Mouse (Mus musculus): ENCODE results near the gene Ccl9. TPM values are rescaled to one million over a fixed set of nuclear protein-coding genes. Genes with fewer than 3 reads are reported as not detected.
A peak's percentile ranks its signal among the peaks of the same experiment; 100 is the strongest.

Gene Ccl9
- total and polyA plus RNA-seq, 2 experiments = 45.5 to 92.1 TPM

DNA sequence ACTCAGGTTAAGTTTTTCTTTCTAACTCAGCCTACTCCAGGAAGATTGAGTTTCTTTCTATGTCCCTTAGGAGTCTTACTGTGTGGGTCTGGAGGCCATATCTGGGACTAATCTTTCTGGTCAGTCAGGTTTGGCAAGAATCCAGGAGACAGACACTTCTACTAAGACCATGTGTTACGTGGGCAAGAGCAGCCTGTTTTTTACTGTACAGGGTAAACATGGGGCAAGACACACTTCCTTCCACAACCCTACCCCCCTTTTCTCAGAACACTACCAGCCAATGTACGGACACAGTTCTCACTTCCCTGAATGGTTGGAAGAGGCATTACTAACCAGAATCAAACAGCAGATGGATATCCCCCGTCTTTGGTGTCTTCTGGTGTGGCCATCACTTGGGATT lies 34.2 kb downstream of the Ccl9 start:
- 81% methylated on average over 3 of the region's 3 CpGs for WGBS

GRCm38 (mm10) chr11:83541415-83541814 lies 37.0 kb downstream of the Ccl9 start:
- Histone ChIP-seq H3K27ac (replicated peaks; ENCODE audit: insufficient read depth, low read depth, low read length) (no peak overlapping the region), H3K36me3 (ENCODE audit: control insufficient read depth, insufficient read depth, low read length) (no peaks in the 10 kb centered on the region), H3K27me3 (ENCODE audit: control insufficient read depth, insufficient read depth, low read length) (no peaks in the 10 kb centered on the region), H3K4me1 (ENCODE audit: control insufficient read depth, insufficient read depth, low read length) (no peaks in the 10 kb centered on the region), H3K79me2 (ENCODE audit: control insufficient read depth, insufficient read depth, low read length) (no peaks in the 10 kb centered on the region), H3K4me3 (ENCODE audit: insufficient read depth, low read depth, low read length) (no peak overlapping the region), H3K9ac (ENCODE audit: low read depth, low read length) (no peak overlapping the region)
- no peak for DNase-seq (ENCODE audit: extremely low read depth, low read depth, low spot score)
- TF ChIP-seq CTCF (IDR thresholded peaks at IDR 0.05; ENCODE audit: low read depth, low read length) = no peak
- no peak for TF ChIP-seq POLR2A (IDR thresholded peaks at IDR 0.05; ENCODE audit: extremely low read depth, insufficient read depth, low read length)
- 89% methylated on average over 3 of the region's 3 CpGs for WGBS

More for the DNA sequence above, 34.2 kb downstream of the Ccl9 start:
- H3K9ac ChIP-seq (ENCODE audit: low read depth, low read length) = no peak overlapping the region
- H3K27me3 ChIP-seq (ENCODE audit: control insufficient read depth, insufficient read depth, low read length) = no peaks in the 10 kb centered on the region
- no peaks in the 10 kb centered on the region for H3K4me1 ChIP-seq (ENCODE audit: control insufficient read depth, insufficient read depth, low read length)
- H3K27ac ChIP-seq (replicated peaks; ENCODE audit: insufficient read depth, low read depth, low read length) = no peak overlapping the region
- H3K79me2 ChIP-seq (ENCODE audit: control insufficient read depth, insufficient read depth, low read length) = no peaks in the 10 kb centered on the region
- no peak overlapping the region for H3K4me3 ChIP-seq (ENCODE audit: insufficient read depth, low read depth, low read length)
- H3K36me3 ChIP-seq (ENCODE audit: control insufficient read depth, insufficient read depth, low read length) = no peaks in the 10 kb centered on the region
- TF ChIP-seq POLR2A (IDR thresholded peaks at IDR 0.05; ENCODE audit: extremely low read depth, insufficient read depth, low read length) (no peak), CTCF (IDR thresholded peaks at IDR 0.05; ENCODE audit: low read depth, low read length) (no peak)
- peak; percentile 24 for DNase-seq (ENCODE audit: extremely low read depth, low read depth, low spot score)

DNA sequence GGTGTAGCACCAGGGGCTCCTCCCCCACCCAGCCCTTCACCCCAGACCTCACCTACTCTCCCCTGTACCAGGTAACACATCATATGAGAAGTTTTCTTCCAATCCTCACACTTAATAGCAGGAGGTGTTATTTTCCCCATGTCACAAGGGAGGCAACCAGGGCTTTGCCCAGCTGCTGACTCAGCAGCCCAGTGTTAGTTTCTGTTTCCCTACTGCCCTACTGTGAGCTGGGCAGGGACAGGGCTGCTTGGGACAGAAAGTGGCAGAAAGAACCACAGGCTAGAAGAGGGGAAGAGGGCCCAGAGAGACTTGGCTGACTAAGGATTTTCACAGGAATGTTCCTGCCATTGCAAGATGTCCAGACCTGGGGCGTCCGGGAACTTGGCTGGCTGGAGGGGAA lies 37.5 kb downstream of the Ccl9 start:
- Histone ChIP-seq H3K36me3 (ENCODE audit: control insufficient read depth, insufficient read depth, low read length) (no peaks in the 10 kb centered on the region), H3K79me2 (ENCODE audit: control insufficient read depth, insufficient read depth, low read length) (no peaks in the 10 kb centered on the region), H3K4me1 (ENCODE audit: control insufficient read depth, insufficient read depth, low read length) (no peaks in the 10 kb centered on the region), H3K27me3 (ENCODE audit: control insufficient read depth, insufficient read depth, low read length) (no peaks in the 10 kb centered on the region), H3K27ac (replicated peaks; ENCODE audit: insufficient read depth, low read depth, low read length) (no peak overlapping the region), H3K4me3 (ENCODE audit: insufficient read depth, low read depth, low read length) (no peak overlapping the region), H3K9ac (ENCODE audit: low read depth, low read length) (no peak overlapping the region)
- no peak for TF ChIP-seq POLR2A (IDR thresholded peaks at IDR 0.05; ENCODE audit: extremely low read depth, insufficient read depth, low read length)
- TF ChIP-seq CTCF (IDR thresholded peaks at IDR 0.05; ENCODE audit: low read depth, low read length) = no peak
- DNase-seq (ENCODE audit: extremely low read depth, low read depth, low spot score) = peak; percentile 17
- 91% methylated on average over 2 of the region's 2 CpGs for WGBS

- Histone ChIP-seq H3K36me3 (ENCODE audit: control insufficient read depth, insufficient read depth, low read length) (no peaks in the 10 kb centered on the region), H3K4me1 (ENCODE audit: control insufficient read depth, insufficient read depth, low read length) (peaks cover 3% of the 10 kb centered on the region; the same call in 1 of the 2 replicates), H3K9ac (ENCODE audit: low read depth, low read length) (no peak overlapping the region), H3K4me3 (ENCODE audit: insufficient read depth, low read depth, low read length) (no peak overlapping the region), H3K27ac (replicated peaks; ENCODE audit: insufficient read depth, low read depth, low read length) (no peak overlapping the region), H3K79me2 (ENCODE audit: control insufficient read depth, insufficient read depth, low read length) (no peaks in the 10 kb centered on the region), H3K27me3 (ENCODE audit: control insufficient read depth, insufficient read depth, low read length) (no peaks in the 10 kb centered on the region)
- DNase-seq (ENCODE audit: extremely low read depth, low read depth, low spot score) = no peak
- 79% methylated on average over 3 of the region's 3 CpGs for WGBS
- TF ChIP-seq POLR2A (IDR thresholded peaks at IDR 0.05; ENCODE audit: extremely low read depth, insufficient read depth, low read length) (no peak), CTCF (IDR thresholded peaks at IDR 0.05; ENCODE audit: low read depth, low read length) (no peak)
These were observed 39.6 kb downstream of the Ccl9 start for GRCm38 (mm10) chr11:83538705-83539314.

- no peaks in the 10 kb centered on the region for H3K27me3 ChIP-seq (ENCODE audit: control insufficient read depth, insufficient read depth, low read length)
- no peak overlapping the region for H3K9ac ChIP-seq (ENCODE audit: low read depth, low read length)
- no peaks in the 10 kb centered on the region for H3K36me3 ChIP-seq (ENCODE audit: control insufficient read depth, insufficient read depth, low read length)
- TF ChIP-seq POLR2A (IDR thresholded peaks at IDR 0.05; ENCODE audit: extremely low read depth, insufficient read depth, low read length) = no peak
- no peak for TF ChIP-seq CTCF (IDR thresholded peaks at IDR 0.05; ENCODE audit: low read depth, low read length)
- peaks cover 3% of the 10 kb centered on the region; the same call in 1 of the 2 replicates for H3K4me1 ChIP-seq (ENCODE audit: control insufficient read depth, insufficient read depth, low read length)
- no peak overlapping the region for H3K4me3 ChIP-seq (ENCODE audit: insufficient read depth, low read depth, low read length)
- 86% methylated on average over 3 of the region's 3 CpGs for WGBS
- no peak overlapping the region for H3K27ac ChIP-seq (replicated peaks; ENCODE audit: insufficient read depth, low read depth, low read length)
- no peak for DNase-seq (ENCODE audit: extremely low read depth, low read depth, low spot score)
- no peaks in the 10 kb centered on the region for H3K79me2 ChIP-seq (ENCODE audit: control insufficient read depth, insufficient read depth, low read length)
These were observed 41.6 kb downstream of the Ccl9 start for GRCm38 (mm10) chr11:83536831-83537230.
